Mouse (Mus musculus): ENCODE results near the gene Olfr876. TPM values are rescaled to one million over a fixed set of nuclear protein-coding genes. Genes with fewer than 3 reads are reported as not detected.
"Not testable (repeated sequence)": the region's sequence is repeated elsewhere in the genome, so short reads cannot be mapped to it uniquely, and the experiment has no call there.

The Olfr876 gene
- not detected in 2 replicates for polyA plus RNA-seq (2015; fragmentation: Nextera tagmentation; extraction: Ambion mirVana)

DNA sequence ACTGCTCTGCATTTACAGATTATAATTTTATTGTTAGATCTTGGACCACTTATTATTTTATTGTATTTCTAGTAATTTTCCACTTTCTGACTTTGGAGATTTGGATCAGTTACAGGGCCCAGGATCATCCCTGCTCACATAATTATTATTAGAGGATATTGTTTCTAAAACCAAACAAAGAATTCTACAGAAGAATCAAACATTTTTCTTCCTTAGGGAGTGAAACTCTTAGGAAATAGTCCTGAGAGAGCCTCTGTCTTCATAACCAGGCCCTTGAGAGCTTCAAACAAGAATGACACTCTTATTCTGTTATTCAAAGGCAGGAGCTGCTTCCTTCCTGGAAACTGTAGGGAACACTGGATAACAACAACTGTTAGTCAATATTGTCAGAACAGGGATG is at the start of gene Olfr876:
TSS of gene Olfr876 (plus strand) at position 301 of the 400 bp plus-strand sequence.
- Histone ChIP-seq H3K9ac (no peak within 1 kb of the TSS), H3K4me3 (no peak within 1 kb of the TSS), H3K9me3 (no peaks in the 10 kb centered on the region), H3K27ac (no peak within 1 kb of the TSS), H3K36me3 (no peaks in the 10 kb centered on the region), H3K4me1 (no peaks in the 10 kb centered on the region), H3K4me2 (no peak within 1 kb of the TSS), H3K27me3 (no peaks in the 10 kb centered on the region)
- no peak for ATAC-seq (ENCODE audit: insufficient number of reproducible peaks, low FRiP score, low TSS enrichment, low read depth)

- Histone ChIP-seq H3K27ac (no peak overlapping the region), H3K36me3 (no peaks in the 10 kb centered on the region), H3K9me3 (no peaks in the 10 kb centered on the region), H3K4me2 (no peak overlapping the region), H3K4me1 (no peaks in the 10 kb centered on the region), H3K9ac (no peak overlapping the region), H3K27me3 (no peaks in the 10 kb centered on the region), H3K4me3 (no peak overlapping the region)
- 51% methylated on average over 2 of the region's 2 CpGs for WGBS
- ATAC-seq (ENCODE audit: insufficient number of reproducible peaks, low FRiP score, low TSS enrichment, low read depth), result no peak
Measured at GRCm38 (mm10) chr9:37761728-37762127, 41.1 kb upstream of the Olfr876 start.

- Histone ChIP-seq H3K36me3 (no peaks in the 10 kb centered on the region), H3K9ac (no peak overlapping the region), H3K27me3 (no peaks in the 10 kb centered on the region), H3K9me3 (no peaks in the 10 kb centered on the region), H3K4me1 (no peaks in the 10 kb centered on the region), H3K27ac (no peak overlapping the region), H3K4me2 (no peak overlapping the region), H3K4me3 (no peak overlapping the region)
- ATAC-seq (ENCODE audit: insufficient number of reproducible peaks, low FRiP score, low TSS enrichment, low read depth), result no peak
- WGBS, result 61% methylated on average over 2 of the region's 2 CpGs
Measured at GRCm38 (mm10) chr9:37762541-37762940, 40.3 kb upstream of the Olfr876 start.

GRCm38 (mm10) chr9:37770661-37771060 is 32.2 kb upstream of the Olfr876 start:
- no peak for ATAC-seq (ENCODE audit: insufficient number of reproducible peaks, low FRiP score, low TSS enrichment, low read depth)
- no peaks in the 10 kb centered on the region for H3K9me3 ChIP-seq
- H3K36me3 ChIP-seq, result no peaks in the 10 kb centered on the region
- H3K9ac ChIP-seq, result no peak overlapping the region
- 0 out of 2 replicates have a peak, but pooled peaks cover 3% of the 10 kb centered on the region for H3K4me1 ChIP-seq
- no peak overlapping the region for H3K4me3 ChIP-seq
- H3K27ac ChIP-seq, result no peak overlapping the region
- H3K4me2 ChIP-seq, result no peak overlapping the region
- WGBS, result 39% methylated on average over 2 of the region's 2 CpGs
- no peaks in the 10 kb centered on the region for H3K27me3 ChIP-seq

DNA sequence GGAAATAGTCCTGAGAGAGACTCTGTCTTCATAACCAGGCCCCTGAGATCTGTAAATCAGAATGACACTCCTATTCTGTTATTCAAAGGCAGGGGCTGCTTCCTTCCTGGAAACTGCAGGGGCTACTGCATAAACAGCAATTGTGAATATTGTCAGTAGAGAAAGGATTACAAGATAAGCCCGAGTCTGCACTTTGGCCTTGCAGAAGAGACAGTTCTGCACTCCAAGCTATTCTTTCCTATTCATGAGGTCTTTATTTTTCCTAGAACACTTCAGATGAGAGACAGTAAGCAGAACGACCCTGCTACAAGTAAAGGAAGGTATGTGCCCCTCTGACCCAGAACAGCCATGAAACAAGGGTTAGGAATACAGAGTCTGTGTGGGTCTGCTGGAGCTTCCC is 31.1 kb upstream of the Olfr876 start, which contains the start of gene Olfr875:
TSS of gene Olfr875 (plus strand) at position 99 of the 400 bp plus-strand sequence.
- H3K4me1 ChIP-seq, result 0 out of 2 replicates have a peak, but pooled peaks cover 3% of the 10 kb centered on the region
- H3K36me3 ChIP-seq, result no peaks in the 10 kb centered on the region
- ATAC-seq (ENCODE audit: insufficient number of reproducible peaks, low FRiP score, low TSS enrichment, low read depth), result no peak
- H3K4me2 ChIP-seq, result no peak within 1 kb of the TSS
- H3K27ac ChIP-seq, result no peak within 1 kb of the TSS
- no peak within 1 kb of the TSS for H3K4me3 ChIP-seq
- WGBS, result 46% methylated on average over 2 of the region's 2 CpGs
- H3K27me3 ChIP-seq, result no peaks in the 10 kb centered on the region
- H3K9me3 ChIP-seq, result no peaks in the 10 kb centered on the region
- no peak within 1 kb of the TSS for H3K9ac ChIP-seq

DNA sequence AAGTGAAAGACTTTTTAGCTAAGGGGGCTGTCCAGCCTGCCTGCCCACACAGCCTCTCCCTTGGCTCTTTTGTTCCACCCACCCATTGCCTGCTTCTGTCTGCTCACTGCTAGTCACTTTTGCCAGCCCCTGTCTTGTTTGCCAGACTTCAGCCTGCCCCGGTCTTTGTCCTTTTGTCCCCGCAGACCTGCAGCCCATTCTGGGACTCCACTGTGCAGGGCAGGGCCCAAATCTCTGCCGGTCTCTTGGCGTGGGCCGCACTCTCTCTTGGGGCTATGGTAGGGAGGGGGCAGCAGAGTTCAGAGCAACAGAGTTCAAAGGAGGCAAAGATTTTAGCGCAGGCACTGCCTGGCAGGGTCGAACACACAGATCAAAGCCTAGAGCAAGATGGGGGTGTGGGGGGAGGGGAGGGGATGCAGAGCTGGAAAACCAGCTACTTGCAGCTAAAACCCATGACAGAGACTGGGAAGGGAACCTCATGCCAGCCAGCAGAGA is 20.0 kb upstream of the Olfr876 start:
- peak overlapping the region; percentile 22 for H3K4me3 ChIP-seq
- WGBS, result 4% methylated on average over 7 of the region's 7 CpGs
- H3K9me3 ChIP-seq, result no peaks in the 10 kb centered on the region
- 0 out of 2 replicates have a peak overlapping the region, but pooled peaks have one; percentile 23 for H3K27ac ChIP-seq
- H3K4me2 ChIP-seq, result peak overlapping the region; percentile 37
- peaks cover 7% of the 10 kb centered on the region; the same call in 1 of the 2 replicates for H3K4me1 ChIP-seq
- H3K9ac ChIP-seq, result 0 out of 2 replicates have a peak overlapping the region, but pooled peaks have one; percentile 12
- H3K36me3 ChIP-seq, result no peaks in the 10 kb centered on the region
- ATAC-seq (ENCODE audit: insufficient number of reproducible peaks, low FRiP score, low TSS enrichment, low read depth), result peak; percentile 24; the same call in 1 of the 2 replicates
- H3K27me3 ChIP-seq, result no peaks in the 10 kb centered on the region

GRCm38 (mm10) chr9:37783394-37784387 is 19.1 kb upstream of the Olfr876 start:
- H3K4me3 ChIP-seq, result 0 out of 2 replicates have a peak overlapping the region, but pooled peaks have one; percentile 22

DNA sequence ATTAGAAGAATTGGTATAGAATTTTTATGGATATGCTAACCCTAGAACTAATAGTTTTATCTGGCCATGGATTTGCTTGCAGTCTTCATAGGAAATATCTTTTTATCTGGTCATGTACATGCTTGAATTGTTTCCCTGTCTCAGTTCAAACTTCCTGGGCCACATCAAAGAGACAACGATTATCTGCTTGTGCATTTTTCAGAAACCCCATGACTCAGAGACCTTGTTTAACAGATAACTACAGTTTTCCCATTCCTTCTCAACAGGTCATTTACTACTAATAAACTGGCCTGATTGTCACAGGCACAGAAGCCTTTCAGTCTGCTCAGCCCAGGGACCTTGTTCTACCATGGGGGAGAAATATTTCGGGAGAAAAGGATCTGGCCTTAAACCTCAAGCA is 16.4 kb upstream of the Olfr876 start:
- Histone ChIP-seq H3K9me3 (no peaks in the 10 kb centered on the region), H3K4me3 (no peak overlapping the region), H3K9ac (no peak overlapping the region), H3K27ac (no peak overlapping the region), H3K36me3 (no peaks in the 10 kb centered on the region), H3K27me3 (no peaks in the 10 kb centered on the region), H3K4me1 (peaks cover 7% of the 10 kb centered on the region; the same call in 1 of the 2 replicates), H3K4me2 (no peak overlapping the region)
- ATAC-seq (ENCODE audit: insufficient number of reproducible peaks, low FRiP score, low TSS enrichment, low read depth), result no peak
- WGBS, result 76% methylated on average over 2 of the region's 2 CpGs

More at GRCm38 (mm10) chr9:37783394-37784387, 19.1 kb upstream of the Olfr876 start:
- ATAC-seq (ENCODE audit: insufficient number of reproducible peaks, low FRiP score, low TSS enrichment, low read depth), result peak; percentile 40; the same call in 1 of the 2 replicates
- Histone ChIP-seq H3K4me2 (peak overlapping the region; percentile 37; the same call in 1 of the 2 replicates), H3K27ac (peak overlapping the region; percentile 38; the same call in 1 of the 2 replicates)
- H3K9me3 ChIP-seq, H3K4me1 ChIP-seq, H3K27me3 ChIP-seq, H3K36me3 ChIP-seq, H3K9ac ChIP-seq: not testable (repeated sequence)
- 50% methylated on average over 11 of the region's 15 CpGs for WGBS

DNA sequence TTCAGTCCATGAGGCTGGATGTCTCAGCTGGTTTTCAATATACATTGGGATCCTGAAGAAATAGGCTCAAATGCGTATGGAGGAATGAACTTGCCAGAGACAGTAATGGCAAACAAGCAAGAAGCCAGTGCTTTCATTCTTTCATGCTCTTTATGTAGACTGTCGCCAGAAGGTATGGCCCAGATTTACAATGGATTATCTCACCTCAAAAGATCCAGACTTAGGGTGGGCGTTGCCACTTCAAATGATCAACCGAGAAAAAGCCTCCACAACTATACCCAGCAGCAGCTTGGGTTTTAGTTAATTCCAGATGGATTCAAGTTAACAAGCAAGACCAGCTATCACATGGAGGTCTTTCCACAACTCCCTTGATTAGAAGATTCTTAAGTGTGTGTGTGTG is 776 bp upstream of the Olfr876 start:
- Histone ChIP-seq H3K9ac (no peak overlapping the region), H3K27me3 (no peaks in the 10 kb centered on the region), H3K4me3 (no peak overlapping the region), H3K27ac (no peak overlapping the region), H3K4me1 (no peaks in the 10 kb centered on the region), H3K4me2 (no peak overlapping the region), H3K9me3 (no peaks in the 10 kb centered on the region), H3K36me3 (no peaks in the 10 kb centered on the region)
- WGBS, result 47% methylated on average over 4 of the region's 4 CpGs
- no peak for ATAC-seq (ENCODE audit: insufficient number of reproducible peaks, low FRiP score, low TSS enrichment, low read depth)

DNA sequence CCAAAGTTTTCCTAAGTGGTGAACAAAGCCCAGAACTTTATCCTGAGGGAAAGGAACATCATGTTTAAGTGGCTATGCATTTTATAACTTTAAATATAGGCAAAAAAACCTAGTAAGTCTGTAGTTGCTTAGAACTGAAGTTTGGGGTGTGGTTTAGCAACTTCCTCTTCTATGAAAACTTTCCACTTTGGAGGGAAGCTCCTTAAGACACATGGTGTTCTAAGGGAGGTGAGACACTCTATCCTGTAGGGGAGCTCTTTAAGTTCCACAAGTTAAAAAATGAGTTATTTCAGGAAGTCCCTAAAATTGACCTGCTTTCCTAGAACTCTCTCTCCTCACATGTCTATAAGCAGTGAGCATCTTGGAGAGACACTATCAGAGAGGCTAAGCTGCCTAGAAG is 4.4 kb downstream of the Olfr876 start:
- Histone ChIP-seq H3K4me2 (no peak overlapping the region), H3K4me3 (no peak overlapping the region), H3K27ac (no peak overlapping the region), H3K9ac (no peak overlapping the region), H3K36me3 (no peaks in the 10 kb centered on the region), H3K27me3 (no peaks in the 10 kb centered on the region), H3K9me3 (no peaks in the 10 kb centered on the region), H3K4me1 (no peaks in the 10 kb centered on the region)
- ATAC-seq (ENCODE audit: insufficient number of reproducible peaks, low FRiP score, low TSS enrichment, low read depth), result no peak

- Histone ChIP-seq H3K27ac (no peak overlapping the region), H3K4me1 (no peaks in the 10 kb centered on the region), H3K36me3 (no peaks in the 10 kb centered on the region), H3K27me3 (no peaks in the 10 kb centered on the region), H3K9ac (no peak overlapping the region), H3K4me3 (no peak overlapping the region), H3K4me2 (no peak overlapping the region), H3K9me3 (no peaks in the 10 kb centered on the region)
- 74% methylated on average over 3 of the region's 3 CpGs for WGBS
- ATAC-seq (ENCODE audit: insufficient number of reproducible peaks, low FRiP score, low TSS enrichment, low read depth), result no peak
Measured at GRCm38 (mm10) chr9:37808456-37808855, 5.6 kb downstream of the Olfr876 start.

DNA sequence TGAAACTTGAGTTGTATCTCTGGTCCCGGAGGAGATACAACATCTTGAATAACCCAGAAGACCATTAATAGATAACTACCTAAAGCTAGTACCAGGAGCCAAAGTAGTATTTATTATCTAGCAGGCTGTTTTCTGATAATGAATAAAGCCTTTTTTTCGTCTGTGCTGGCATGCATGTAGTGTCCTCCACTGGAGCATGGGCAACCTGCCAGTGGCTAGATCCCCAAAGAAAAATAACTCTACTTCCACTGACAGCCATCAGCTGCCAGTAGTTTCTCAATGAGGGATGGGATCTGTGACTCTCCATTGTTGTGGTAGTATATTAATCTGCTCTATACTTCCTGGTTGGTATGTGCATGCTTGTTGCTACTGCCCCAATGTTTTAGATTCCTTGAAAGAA is 6.1 kb downstream of the Olfr876 start:
- no peaks in the 10 kb centered on the region for H3K9me3 ChIP-seq
- ATAC-seq (ENCODE audit: insufficient number of reproducible peaks, low FRiP score, low TSS enrichment, low read depth), result no peak
- H3K36me3 ChIP-seq, result no peaks in the 10 kb centered on the region
- no peaks in the 10 kb centered on the region for H3K27me3 ChIP-seq
- no peak overlapping the region for H3K4me2 ChIP-seq
- no peak overlapping the region for H3K27ac ChIP-seq
- WGBS, result 67% methylated on average over 2 of the region's 2 CpGs
- no peak overlapping the region for H3K4me3 ChIP-seq
- H3K4me1 ChIP-seq, result no peaks in the 10 kb centered on the region
- no peak overlapping the region for H3K9ac ChIP-seq
